Mouse (Mus musculus): ENCODE results near the gene Marcks.

DNA sequence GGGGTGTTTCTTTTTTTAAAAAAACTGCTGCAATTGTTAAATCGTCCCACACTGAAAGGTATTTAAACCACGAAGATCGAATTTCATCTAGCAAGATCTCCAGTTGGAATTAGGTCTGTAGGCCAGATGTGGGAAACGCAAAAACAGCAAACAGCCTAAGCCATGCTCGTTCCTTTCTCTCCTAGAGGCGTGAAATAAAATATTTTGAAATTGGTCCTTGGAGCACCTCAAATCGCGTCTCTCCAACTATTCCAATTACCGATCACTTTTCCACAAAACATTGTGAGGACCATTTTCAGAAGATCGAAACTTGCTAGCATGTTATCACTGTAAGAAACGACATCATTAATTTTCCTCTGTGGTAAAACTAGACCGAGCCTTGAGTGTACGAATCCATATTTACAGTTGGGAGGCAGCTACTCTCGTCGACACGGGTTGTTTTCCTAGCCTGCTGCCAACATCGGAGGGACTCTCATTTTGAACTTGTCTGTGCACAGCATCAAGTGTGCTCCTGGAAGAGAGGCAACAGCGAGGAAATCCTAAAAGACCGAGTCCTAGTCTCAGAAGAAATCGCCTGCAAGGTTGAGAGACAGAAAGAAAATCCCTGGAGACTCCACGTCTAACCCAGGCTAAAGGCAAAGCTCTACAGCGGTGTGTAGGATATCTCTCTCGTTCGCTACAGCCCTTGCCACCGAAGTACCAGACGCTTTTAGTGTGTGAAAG is 884 bp upstream of the Marcks start:
- TF ChIP-seq CTCF (conservative IDR thresholded peaks at IDR 0.05 in 1 of 2, IDR thresholded peaks at IDR 0.05 in 1 of 2; ENCODE audit: low read depth in 2 of 2, low read length in 2 of 2) (no peak), POLR2A (IDR thresholded peaks at IDR 0.05; ENCODE audit: low read depth, low read length) (no peak), SMC3 (IDR thresholded peaks at IDR 0.05; ENCODE audit: low read depth, low read length) (no peak), NELFE (IDR thresholded peaks at IDR 0.05; ENCODE audit: low read depth, low read length) (no peak)
